Mouse (Mus musculus) left cerebral cortex, postnatal 25 days (tissue): Measurements from ENCODE around the gene Hoxb2. TPM values are rescaled to one million over a fixed set of nuclear protein-coding genes. Genes with fewer than 3 reads are reported as not detected.

Source experiments
- DNase-seq, 2 experiments: peaks; one replicate each; pipeline ENCODE4 v3.0.0; 2022; ENCODE audit warnings: low spot score in 2 of 2, mixed read lengths in 1 of 2
- intact Hi-C: fragments of 180-260 bp; cut with DNase I; formaldehyde crosslinking; loops from one replicate; pipeline ENCODE4 v1.15.1; 2025
- microRNA-seq, 2 experiments: library from miRNA; unstranded; fragments of <30 nt; microRNA quantifications; one replicate each; pipeline ENCODE4 v1.2.0; 2022
- total RNA-seq, 2 experiments: library from RNA; stranded (reverse); gene quantifications; 2 replicates each; pipeline ENCODE4 v1.2.3; 2021

Gene Hoxb2
- total RNA-seq, 2 experiments from 2014 or later, result not detected

- DNase-seq, result no peak
- intact Hi-C loops, result no loop called here
These were observed 18.4 kb downstream of the Hoxb2 start for GRCm38 (mm10) chr11:96368686-96369085.

- intact Hi-C loops, result no loop called here
- no peak for DNase-seq
These were observed 18.8 kb downstream of the Hoxb2 start for GRCm38 (mm10) chr11:96369140-96369539.

GRCm38 (mm10) chr11:96371726-96372125 is 21.4 kb downstream of the Hoxb2 start:
- intact Hi-C loops, result no loop called here
- DNase-seq, result no peak

- DNase-seq, result no peak
- intact Hi-C loops, result no loop called here
These were observed 22.2 kb downstream of the Hoxb2 start for GRCm38 (mm10) chr11:96372519-96372918.

GRCm38 (mm10) chr11:96374810-96375209 is 24.5 kb downstream of the Hoxb2 start:
- intact Hi-C loops, result no loop called here
- DNase-seq, result no peak

GRCm38 (mm10) chr11:96383381-96383780 is 33.1 kb downstream of the Hoxb2 start:
- DNase-seq, result no peak
- intact Hi-C loops, result no loop called here

- no peak for DNase-seq
- intact Hi-C loops, result no loop called here
These were observed 37.3 kb downstream of the Hoxb2 start for GRCm38 (mm10) chr11:96387635-96388034.

- no peak for DNase-seq
- intact Hi-C loops, result no loop called here
These were observed 46.7 kb downstream of the Hoxb2 start for GRCm38 (mm10) chr11:96396772-96397626.

GRCm38 (mm10) chr11:96397806-96398335 is 47.5 kb downstream of the Hoxb2 start:
- intact Hi-C loops, result no loop called here

GRCm38 (mm10) chr11:96399923-96400322 is 49.6 kb downstream of the Hoxb2 start:
- intact Hi-C loops, result no loop called here
- no peak for DNase-seq

More at GRCm38 (mm10) chr11:96397806-96398335, 47.5 kb downstream of the Hoxb2 start:
- DNase-seq, result no peak

Small RNA genes lying within 50 kb of the gene (microRNA-seq; reads per million reads assigned to microRNA genes)
- gene Mir10a, result 7.1 to 7.9 reads per million in 2 experiments

Other genes with a start within 250 kb of the Hoxb2 start
- not detected for gene Calcoco2, start 238.6 kb upstream of the Hoxb2 start, total RNA-seq
- not detected for gene Ttll6, start 216.7 kb upstream of the Hoxb2 start, total RNA-seq
- not detected for gene Hoxb13, start 156.2 kb upstream of the Hoxb2 start, total RNA-seq
- gene Hoxb9, start 79.1 kb upstream of the Hoxb2 start, total RNA-seq, result not detected
- gene Hoxb8, start 68.6 kb upstream of the Hoxb2 start, total RNA-seq, result not detected
- gene Hoxb7, start 63.9 kb upstream of the Hoxb2 start, total RNA-seq, result not detected
- gene Hoxb6, start 58.0 kb upstream of the Hoxb2 start, total RNA-seq, result not detected
- gene Hoxb5, start 47.2 kb upstream of the Hoxb2 start, total RNA-seq, result not detected
- not detected for gene Hoxb4, start 32.3 kb upstream of the Hoxb2 start, total RNA-seq
- gene Hoxb3, start 27.2 kb upstream of the Hoxb2 start, total RNA-seq, result not detected
- gene Hoxb1, start 15.2 kb downstream of the Hoxb2 start, total RNA-seq, result not detected
- 1 to 10 TPM; 1.3 to 1.9 TPM for gene Skap1, start 114.1 kb downstream of the Hoxb2 start, total RNA-seq